Mouse (Mus musculus): Measurements from ENCODE around the gene Tmem69.

DNA sequence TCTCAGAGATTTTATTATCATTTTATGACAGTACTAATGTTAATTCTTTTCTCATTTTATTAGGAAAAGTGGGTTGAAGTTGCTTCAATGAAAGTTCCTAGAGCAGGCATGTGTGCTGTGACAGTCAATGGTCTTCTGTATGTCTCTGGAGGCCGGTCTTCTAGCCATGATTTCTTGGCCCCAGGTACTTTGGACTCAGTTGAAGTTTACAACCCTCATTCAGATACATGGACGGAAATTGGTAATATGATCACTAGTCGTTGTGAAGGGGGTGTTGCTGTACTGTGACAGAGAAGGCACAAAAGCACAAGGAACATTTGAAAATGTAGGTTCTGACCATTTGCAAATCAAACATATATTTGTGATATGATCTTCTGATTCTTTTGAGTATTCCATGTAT, 18.0 kb downstream of the Tmem69 start:
- TF ChIP-seq NANOG (IDR thresholded peaks at IDR 0.05; ENCODE audit: borderline replicate concordance, low read length) (no peak), CTCF (conservative IDR thresholded peaks at IDR 0.05; ENCODE audit: low read length) (no peak)

Measured in E14TG2a.4 (cell line).